Mouse (Mus musculus): Measurements from ENCODE around the gene Chsy1. TPM values are rescaled to one million over a fixed set of nuclear protein-coding genes. Genes with fewer than 3 reads are reported as not detected.
A peak's percentile ranks its signal among the peaks of the same experiment; 100 is the strongest.

The Chsy1 gene
- polyA plus RNA-seq, 1 experiment, result 11.2 TPM

DNA sequence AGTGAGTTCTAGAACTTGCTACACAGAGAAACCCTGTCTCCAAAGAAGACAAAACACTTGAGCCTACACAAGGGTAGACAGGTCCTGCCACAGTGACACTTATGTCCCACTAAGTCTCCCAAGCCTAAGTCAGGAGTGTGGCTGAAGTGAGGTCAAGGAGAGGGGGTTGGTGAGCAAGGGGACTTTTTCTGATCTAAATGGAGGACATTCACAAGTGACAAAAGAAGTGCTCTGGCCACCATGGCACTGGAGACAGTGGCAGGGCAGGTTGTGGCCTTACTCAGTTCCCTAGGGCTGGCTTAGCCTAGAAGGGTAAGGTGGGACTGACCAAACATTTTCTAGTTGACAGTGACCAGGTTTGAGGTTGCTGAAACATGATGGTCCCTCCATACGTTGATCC, 106.6 kb downstream of the Chsy1 start:
- no peak overlapping the region for H3K4me3 ChIP-seq (replicated peaks; ENCODE audit: control insufficient read depth, low read depth, low read length)
- peaks cover 12% of the 10 kb centered on the region for H3K4me1 ChIP-seq (ENCODE audit: control insufficient read depth, insufficient read depth, low read length)
- TF ChIP-seq CTCF (IDR thresholded peaks at IDR 0.05; ENCODE audit: control insufficient read depth, insufficient read depth, low read length) (no peak), POLR2A (IDR thresholded peaks at IDR 0.05; ENCODE audit: borderline replicate concordance, control insufficient read depth, low read depth, low read length) (no peak)
- H3K27ac ChIP-seq (ENCODE audit: control insufficient read depth, insufficient read depth, low read depth, low read length, poor library complexity), result no peak overlapping the region
- WGBS, result 86% methylated on average over 1 of the region's 1 CpGs

DNA sequence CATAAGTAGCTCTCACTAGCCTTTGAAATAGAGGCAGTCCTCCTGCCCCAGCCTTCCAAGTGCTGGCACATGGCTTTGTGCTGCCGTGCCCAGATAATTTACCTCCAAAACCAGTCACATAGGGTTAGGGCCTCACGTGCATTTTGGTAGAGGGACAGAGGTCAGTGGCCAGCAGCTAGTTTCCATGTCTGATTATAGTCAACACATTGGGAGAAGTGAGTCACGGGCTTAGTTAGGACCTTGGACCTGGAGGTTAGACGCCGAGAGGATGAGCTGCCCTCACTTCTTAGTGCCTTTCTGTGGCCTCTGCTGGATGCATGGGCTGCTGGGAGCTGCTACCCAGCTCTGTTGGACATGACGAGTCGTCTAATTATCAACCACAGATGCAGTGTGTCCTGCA, 107.7 kb downstream of the Chsy1 start:
- Histone ChIP-seq H3K27ac (ENCODE audit: control insufficient read depth, insufficient read depth, low read depth, low read length, poor library complexity) (no peak overlapping the region), H3K4me3 (replicated peaks; ENCODE audit: control insufficient read depth, low read depth, low read length) (no peak overlapping the region), H3K4me1 (ENCODE audit: control insufficient read depth, insufficient read depth, low read length) (peaks cover 11% of the 10 kb centered on the region)
- TF ChIP-seq CTCF (IDR thresholded peaks at IDR 0.05; ENCODE audit: control insufficient read depth, insufficient read depth, low read length) (no peak), POLR2A (IDR thresholded peaks at IDR 0.05; ENCODE audit: borderline replicate concordance, control insufficient read depth, low read depth, low read length) (no peak)
- 74% methylated on average over 7 of the region's 7 CpGs for WGBS

DNA sequence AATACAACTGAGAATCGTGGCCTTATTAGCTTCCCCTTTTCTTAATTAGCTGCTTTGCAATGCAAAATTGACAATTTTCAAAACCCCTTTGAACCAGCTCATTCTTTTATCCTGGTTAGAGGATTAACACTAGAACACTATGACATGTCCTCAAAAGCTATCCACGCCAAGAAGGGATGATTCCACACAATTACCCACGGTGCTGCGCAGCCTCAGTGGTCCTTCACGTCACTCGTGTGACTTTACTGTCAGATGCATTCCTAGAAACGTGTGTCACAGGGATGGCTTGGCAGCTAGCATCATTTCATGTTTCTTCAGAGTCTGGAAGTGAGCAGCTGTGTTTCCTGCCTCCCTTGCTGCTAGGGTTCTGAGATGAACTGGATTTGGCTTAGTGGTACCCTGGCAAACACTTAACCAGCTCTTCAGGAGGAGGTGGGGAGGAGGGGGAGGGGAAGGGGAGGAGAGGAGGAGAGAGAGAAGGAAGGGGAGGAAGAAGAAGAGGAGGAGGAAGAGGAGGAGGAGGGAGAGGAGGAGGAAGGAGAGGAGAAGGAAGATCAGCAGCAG, 108.3 kb downstream of the Chsy1 start:
- no peak for TF ChIP-seq POLR2A (IDR thresholded peaks at IDR 0.05; ENCODE audit: borderline replicate concordance, control insufficient read depth, low read depth, low read length)
- Histone ChIP-seq H3K4me3 (replicated peaks; ENCODE audit: control insufficient read depth, low read depth, low read length) (no peak overlapping the region), H3K27ac (ENCODE audit: control insufficient read depth, insufficient read depth, low read depth, low read length, poor library complexity) (no peak overlapping the region), H3K4me1 (ENCODE audit: control insufficient read depth, insufficient read depth, low read length) (peaks cover 9% of the 10 kb centered on the region)
- 65% methylated on average over 7 of the region's 7 CpGs for WGBS

DNA sequence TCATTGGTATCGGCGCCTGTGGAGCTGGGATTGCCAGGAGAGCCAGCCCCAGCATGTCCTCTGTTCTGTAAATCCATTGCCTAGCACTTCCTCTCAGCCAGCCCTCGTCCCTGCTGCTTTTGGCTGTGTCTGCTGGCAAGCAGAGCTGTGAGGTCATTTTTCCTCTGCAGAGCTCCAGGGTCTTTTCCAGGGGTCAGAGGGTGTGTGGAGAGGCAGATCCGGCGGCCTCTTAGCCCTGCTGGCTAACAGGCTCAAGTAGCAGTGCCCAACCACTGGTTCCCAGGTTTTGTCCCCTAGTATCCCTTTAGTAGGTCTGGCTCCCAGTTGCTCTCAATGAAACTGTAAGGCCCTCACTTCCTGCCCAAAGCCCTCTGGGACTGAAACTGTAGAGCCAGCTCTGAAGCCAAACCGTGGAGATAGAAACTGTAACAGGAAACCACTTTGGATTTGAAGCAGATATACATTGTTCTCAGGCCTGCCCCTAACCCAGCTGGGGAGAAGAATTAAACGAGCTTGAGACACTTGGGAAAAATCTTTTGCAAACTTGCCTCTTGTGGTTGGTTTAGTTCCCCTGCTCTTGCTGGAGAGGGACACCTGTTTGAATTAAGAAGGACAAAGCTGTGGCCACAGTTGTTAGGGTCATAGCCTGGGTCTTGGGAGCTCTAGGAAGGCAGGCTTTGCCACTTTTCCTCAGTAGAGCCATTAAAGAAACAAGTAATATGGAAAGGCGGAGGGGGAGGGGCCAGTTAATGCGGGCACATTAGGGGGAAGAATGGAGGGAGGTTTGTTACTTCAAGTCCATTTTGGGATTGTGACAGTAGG, 109.1 kb downstream of the Chsy1 start:
- Histone ChIP-seq H3K4me3 (replicated peaks; ENCODE audit: control insufficient read depth, low read depth, low read length) (no peak overlapping the region), H3K27ac (ENCODE audit: control insufficient read depth, insufficient read depth, low read depth, low read length, poor library complexity) (peak overlapping the region; percentile 42; the same call in 1 of the 2 replicates), H3K4me1 (ENCODE audit: control insufficient read depth, insufficient read depth, low read length) (peaks cover 9% of the 10 kb centered on the region)
- no peak for TF ChIP-seq POLR2A (IDR thresholded peaks at IDR 0.05; ENCODE audit: borderline replicate concordance, control insufficient read depth, low read depth, low read length)
- no peak for TF ChIP-seq CTCF (IDR thresholded peaks at IDR 0.05; ENCODE audit: control insufficient read depth, insufficient read depth, low read length)
- 34% methylated on average over 9 of the region's 9 CpGs for WGBS

DNA sequence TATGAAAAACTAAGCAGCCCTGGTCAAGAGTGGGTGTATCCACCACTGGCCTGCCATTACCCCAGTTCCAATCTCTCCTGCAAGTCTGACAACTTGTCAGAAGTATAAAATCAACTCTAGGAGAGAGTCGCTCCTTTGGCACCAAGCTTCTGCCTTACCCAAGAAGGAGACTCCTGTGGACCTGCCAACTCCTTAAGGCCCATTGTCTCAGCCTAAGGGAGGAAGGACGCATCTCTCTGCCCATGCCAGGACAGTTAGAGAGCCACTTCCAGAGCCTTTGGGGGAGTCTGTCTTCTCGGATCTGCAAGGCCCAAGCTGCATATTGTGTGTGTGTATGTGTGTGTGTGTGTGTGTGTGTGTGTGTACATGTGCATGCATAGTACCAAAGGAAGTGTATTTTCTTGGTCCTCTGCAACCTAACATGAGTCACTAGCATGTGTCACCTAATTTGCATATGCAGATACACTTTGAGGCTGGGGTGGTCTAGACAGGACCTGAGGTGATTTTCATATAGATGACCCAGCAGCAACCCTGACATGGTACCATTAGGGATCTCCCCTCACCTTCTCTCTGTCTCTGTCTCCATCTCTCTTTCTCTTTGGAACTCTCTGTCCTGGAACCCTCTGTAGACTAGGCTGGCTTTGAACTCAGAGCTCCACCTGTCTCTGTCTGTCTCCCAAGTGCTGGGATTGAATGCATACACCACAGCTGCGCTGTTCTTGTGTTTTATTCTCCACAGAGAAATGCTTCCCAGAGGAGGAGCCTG, 109.9 kb downstream of the Chsy1 start:
- Histone ChIP-seq H3K27ac (ENCODE audit: control insufficient read depth, insufficient read depth, low read depth, low read length, poor library complexity) (no peak overlapping the region; the same call in none of the 2 replicates), H3K4me1 (ENCODE audit: control insufficient read depth, insufficient read depth, low read length) (peaks cover 9% of the 10 kb centered on the region), H3K4me3 (replicated peaks; ENCODE audit: control insufficient read depth, low read depth, low read length) (no peak overlapping the region)
- 66% methylated on average over 4 of the region's 4 CpGs for WGBS
- TF ChIP-seq CTCF (IDR thresholded peaks at IDR 0.05; ENCODE audit: control insufficient read depth, insufficient read depth, low read length), result no peak
- TF ChIP-seq POLR2A (IDR thresholded peaks at IDR 0.05; ENCODE audit: borderline replicate concordance, control insufficient read depth, low read depth, low read length), result no peak

DNA sequence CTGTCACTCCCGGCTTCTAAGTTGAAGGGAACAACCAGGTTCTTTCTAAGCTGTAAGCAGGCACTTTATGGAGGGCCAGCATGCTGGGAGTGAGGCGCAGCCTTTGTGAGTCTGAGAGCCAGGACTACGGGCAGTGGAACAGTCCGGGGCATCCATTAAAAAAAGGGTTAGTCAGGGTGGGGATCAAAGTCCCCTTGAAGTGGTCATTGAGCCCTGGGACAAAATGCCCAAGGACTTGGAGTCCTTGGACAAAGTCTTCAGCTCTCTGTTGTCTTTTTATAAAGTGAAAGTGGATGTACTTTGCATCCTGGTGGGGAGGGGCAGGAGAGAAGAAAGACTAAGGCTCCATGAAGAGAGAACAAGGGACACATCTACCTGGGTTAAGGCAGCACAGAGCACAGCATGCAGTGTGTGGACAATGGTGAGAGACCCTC, 110.5 kb downstream of the Chsy1 start:
- Histone ChIP-seq H3K4me1 (ENCODE audit: control insufficient read depth, insufficient read depth, low read length) (peaks cover 9% of the 10 kb centered on the region), H3K27ac (ENCODE audit: control insufficient read depth, insufficient read depth, low read depth, low read length, poor library complexity) (no peak overlapping the region), H3K4me3 (replicated peaks; ENCODE audit: control insufficient read depth, low read depth, low read length) (no peak overlapping the region)
- TF ChIP-seq CTCF (IDR thresholded peaks at IDR 0.05; ENCODE audit: control insufficient read depth, insufficient read depth, low read length) (no peak), POLR2A (IDR thresholded peaks at IDR 0.05; ENCODE audit: borderline replicate concordance, control insufficient read depth, low read depth, low read length) (no peak)
- 86% methylated on average over 4 of the region's 4 CpGs for WGBS

DNA sequence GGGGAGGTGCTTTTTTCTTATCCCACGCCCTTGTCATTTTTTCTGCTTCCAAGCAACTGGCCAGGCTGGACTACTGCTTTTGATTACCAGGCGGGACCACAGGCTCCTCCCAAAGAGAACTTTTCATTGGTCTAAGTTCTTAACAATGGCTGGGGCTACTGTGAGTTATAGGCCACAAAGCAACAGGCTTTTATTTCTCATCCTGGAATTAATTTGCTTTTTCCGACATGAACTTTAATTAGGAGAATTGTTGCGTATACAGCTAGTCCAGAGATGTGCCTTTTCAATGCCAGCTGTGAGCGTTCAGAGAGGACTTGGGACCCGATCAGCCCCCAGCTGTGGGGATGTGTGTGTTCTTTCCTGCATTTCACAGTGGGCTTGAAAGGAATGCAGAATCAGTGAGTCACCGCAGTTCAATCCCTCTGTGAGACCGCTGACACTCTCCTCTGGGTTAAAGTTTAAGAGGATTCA, 113.3 kb downstream of the Chsy1 start:
- no peak overlapping the region for H3K27ac ChIP-seq (ENCODE audit: control insufficient read depth, insufficient read depth, low read depth, low read length, poor library complexity)
- H3K4me1 ChIP-seq (ENCODE audit: control insufficient read depth, insufficient read depth, low read length), result peaks cover 11% of the 10 kb centered on the region
- WGBS, result 78% methylated on average over 8 of the region's 8 CpGs
- TF ChIP-seq POLR2A (IDR thresholded peaks at IDR 0.05; ENCODE audit: borderline replicate concordance, control insufficient read depth, low read depth, low read length) (no peak), CTCF (IDR thresholded peaks at IDR 0.05; ENCODE audit: control insufficient read depth, insufficient read depth, low read length) (no peak)
- H3K4me3 ChIP-seq (replicated peaks; ENCODE audit: control insufficient read depth, low read depth, low read length), result no peak overlapping the region

Other genes starting within 250 kb of the Chsy1 start
- 0.34 and 5.3 TPM in 2 replicates for gene Pcsk6, start 247.8 kb upstream of the Chsy1 start, polyA plus RNA-seq (2011; ENCODE audit: insufficient read depth, insufficient read length, low replicate concordance, missing spikeins)
- gene Gm45213, start 65.9 kb upstream of the Chsy1 start, polyA plus RNA-seq (2011; ENCODE audit: insufficient read depth, insufficient read length, low replicate concordance, missing spikeins), result not detected in 2 replicates
- 51.0 and 66.0 TPM in 2 replicates for gene Snrpa1, start 50.5 kb upstream of the Chsy1 start, polyA plus RNA-seq (2011; ENCODE audit: insufficient read depth, insufficient read length, low replicate concordance, missing spikeins)
- 19.1 and 33.2 TPM in 2 replicates for gene Selenos, start 29.9 kb upstream of the Chsy1 start, polyA plus RNA-seq (2011; ENCODE audit: insufficient read depth, insufficient read length, low replicate concordance, missing spikeins)

Data from bone marrow, adult 2 months (tissue).